Mouse (Mus musculus) cerebellum, postnatal 25 days (tissue): ENCODE measurements around the gene Gsg1.

ENCODE experiments used
- DNase-seq, 2 experiments: peaks; one replicate each; pipeline ENCODE4 v3.0.0; 2021; ENCODE audit warnings: mixed read lengths in 2 of 2

The Gsg1 gene

DNA sequence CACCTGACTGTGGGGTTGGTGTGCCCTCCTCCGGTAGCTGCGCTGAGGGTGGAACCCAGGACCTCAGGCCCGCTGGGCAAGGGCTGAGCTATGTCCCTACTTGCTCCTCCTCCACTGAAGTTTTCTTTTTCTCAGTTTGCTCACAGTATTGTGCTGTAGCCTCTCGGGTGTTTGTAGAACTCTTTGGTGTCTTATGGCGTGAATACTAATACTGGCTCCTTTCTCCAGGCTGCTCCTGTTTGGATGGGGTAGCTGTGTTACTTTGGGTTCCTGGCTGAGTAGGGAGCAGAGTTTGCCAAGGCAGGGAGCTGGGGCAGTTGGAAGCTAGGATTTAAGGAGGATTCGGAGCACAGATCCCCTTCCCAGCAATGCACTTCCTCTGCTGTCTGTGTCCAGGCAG, 50.4 kb downstream of the Gsg1 start:
- DNase-seq, result peak in 1 of 2 experiments; percentile 31

DNA sequence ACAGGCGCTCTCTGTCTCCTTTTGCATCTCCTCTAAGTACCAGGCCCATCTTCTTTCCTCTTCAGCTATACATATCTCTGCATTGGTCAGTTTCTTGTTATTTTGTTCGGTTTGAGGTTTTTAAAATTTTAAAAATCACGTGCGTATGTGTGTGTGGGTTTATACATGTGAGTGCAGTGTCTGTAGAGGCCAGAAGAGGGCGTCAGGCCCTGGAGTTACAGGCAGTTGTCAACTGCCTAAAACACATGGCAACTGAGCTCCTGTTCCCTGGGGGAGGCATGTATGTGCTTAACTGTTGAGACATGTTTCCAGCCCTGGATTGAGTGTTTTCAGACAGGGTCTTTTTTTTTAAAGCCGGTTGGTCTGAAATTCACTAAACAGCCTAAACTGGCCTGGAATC, 51.5 kb downstream of the Gsg1 start:
- no peak for DNase-seq

GRCm38 (mm10) chr6:135200122-135200957, 53.8 kb downstream of the Gsg1 start:
- DNase-seq, result no peak

DNA sequence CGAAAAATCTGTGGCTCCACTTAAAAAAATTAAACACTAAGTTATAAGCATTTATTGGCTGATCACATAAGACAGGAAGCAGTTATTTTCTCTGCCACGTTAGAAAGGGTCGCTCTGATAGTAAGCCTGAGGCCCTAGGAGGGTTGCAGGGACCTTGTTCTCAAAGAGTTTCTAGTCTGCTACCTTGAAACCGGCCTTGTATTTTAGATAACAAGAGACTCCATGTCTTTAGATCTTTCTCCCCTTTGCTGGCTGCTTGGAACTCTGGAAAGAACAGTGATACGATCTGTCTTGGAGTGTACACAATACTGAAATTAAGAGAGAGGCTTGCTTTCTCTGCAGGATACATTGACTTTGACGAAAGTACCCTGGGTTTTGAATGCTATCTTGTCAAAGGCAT, 55.4 kb downstream of the Gsg1 start:
- no peak for DNase-seq

- DNase-seq, result peak; percentile 93 to 95
Observed at GRCm38 (mm10) chr6:135197921-135198532, 56.1 kb downstream of the Gsg1 start, which contains the start of the genes Fam234b and Hebp1. Fam234b (plus strand) TSS chr6:135197977. Hebp1 (minus strand) TSS chr6:135198022.

DNA sequence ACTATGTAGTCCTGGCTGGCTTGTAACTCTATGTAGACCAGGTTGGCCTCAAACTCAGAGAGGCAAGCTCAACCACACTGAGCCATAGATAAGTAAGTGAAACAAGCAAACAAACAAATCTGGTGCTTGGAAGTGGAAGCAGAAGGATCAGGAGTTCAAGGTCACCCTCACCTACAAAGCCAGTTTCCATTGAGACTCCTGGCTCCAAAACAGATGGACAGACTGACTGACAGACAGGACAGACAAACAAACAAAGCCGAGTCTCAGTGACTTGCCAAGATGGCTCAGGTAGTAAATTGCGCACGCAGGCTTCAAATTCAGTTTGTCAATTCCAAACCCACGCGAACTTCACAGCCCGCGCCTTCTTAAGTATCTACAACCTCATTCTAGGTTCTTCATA, 56.7 kb downstream of the Gsg1 start:
- DNase-seq, result no peak

GRCm38 (mm10) chr6:135196707-135197106, 57.4 kb downstream of the Gsg1 start:
- DNase-seq, result no peak

DNA sequence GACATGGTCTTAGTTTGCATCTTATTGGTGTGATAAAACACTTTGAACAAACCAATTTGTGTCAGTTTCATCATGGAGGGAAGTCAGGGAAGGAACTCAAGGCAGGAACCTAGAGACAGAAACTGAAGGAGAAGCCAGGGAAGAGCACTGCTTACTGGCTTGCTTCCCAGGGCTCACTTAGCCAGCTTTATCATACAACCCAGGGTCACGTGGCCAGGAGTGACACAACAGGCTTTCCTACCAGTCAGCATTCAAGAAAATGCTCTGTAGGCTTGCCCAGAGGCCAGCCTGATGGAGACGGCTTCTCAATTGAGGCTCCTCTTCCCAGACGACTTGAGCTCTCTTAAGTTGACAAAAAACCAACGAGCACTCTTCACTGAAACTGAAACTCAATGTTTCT, 59.2 kb downstream of the Gsg1 start:
- DNase-seq, result no peak

- no peak for DNase-seq
Observed at GRCm38 (mm10) chr6:135193733-135194132, 60.4 kb downstream of the Gsg1 start.

GRCm38 (mm10) chr6:135192993-135193392, 61.2 kb downstream of the Gsg1 start:
- no peak for DNase-seq

- DNase-seq, result no peak
Observed at GRCm38 (mm10) chr6:135191906-135192305, 62.2 kb downstream of the Gsg1 start.

- no peak for DNase-seq
Observed at GRCm38 (mm10) chr6:135190122-135190521, 64.0 kb downstream of the Gsg1 start.

DNA sequence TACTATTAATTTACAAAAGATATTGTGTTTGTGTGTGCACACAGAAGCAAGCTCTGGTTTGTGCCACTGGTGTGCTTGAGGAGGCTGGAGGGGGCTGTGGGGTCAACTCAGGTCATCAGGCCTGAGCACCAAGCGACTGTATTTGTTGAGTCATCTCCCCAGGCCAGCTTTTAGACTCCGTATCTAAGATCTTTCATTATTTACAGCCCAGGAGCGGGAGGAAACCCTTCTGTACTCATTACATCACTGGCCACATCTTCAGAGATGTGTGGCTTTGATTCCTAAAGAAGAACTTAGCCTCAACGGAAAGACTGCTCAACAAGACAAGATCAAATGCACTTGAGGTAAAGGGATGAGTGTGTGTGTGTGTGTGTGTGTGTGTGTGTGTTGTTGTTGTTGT, 65.5 kb downstream of the Gsg1 start:
- no peak for DNase-seq
